Mouse (Mus musculus): ENCODE data around the gene Olfr43.

- TF ChIP-seq CTCF (IDR thresholded peaks at IDR 0.05) (no peak), POLR2A (IDR thresholded peaks at IDR 0.05; ENCODE audit: insufficient read depth, low read depth, low read length) (no peak)
Observed at GRCm38 (mm10) chr11:74185949-74186348, 25.2 kb downstream of the Olfr43 start, which contains the start of gene Olfr403.

Data from heart, adult 2 months (tissue).